Mouse (Mus musculus): ENCODE data around the gene Add2. TPM values are rescaled to one million over a fixed set of nuclear protein-coding genes. Genes with fewer than 3 reads are reported as not detected.
"Not testable (repeated sequence)": the region's sequence is repeated elsewhere in the genome, so short reads cannot be mapped to it uniquely, and the experiment has no call there.

The Add2 gene
- polyA plus RNA-seq (2014; fragmentation: Nextera tagmentation; extraction: Ambion mirVana): 108 and 134 TPM in 2 replicates

DNA sequence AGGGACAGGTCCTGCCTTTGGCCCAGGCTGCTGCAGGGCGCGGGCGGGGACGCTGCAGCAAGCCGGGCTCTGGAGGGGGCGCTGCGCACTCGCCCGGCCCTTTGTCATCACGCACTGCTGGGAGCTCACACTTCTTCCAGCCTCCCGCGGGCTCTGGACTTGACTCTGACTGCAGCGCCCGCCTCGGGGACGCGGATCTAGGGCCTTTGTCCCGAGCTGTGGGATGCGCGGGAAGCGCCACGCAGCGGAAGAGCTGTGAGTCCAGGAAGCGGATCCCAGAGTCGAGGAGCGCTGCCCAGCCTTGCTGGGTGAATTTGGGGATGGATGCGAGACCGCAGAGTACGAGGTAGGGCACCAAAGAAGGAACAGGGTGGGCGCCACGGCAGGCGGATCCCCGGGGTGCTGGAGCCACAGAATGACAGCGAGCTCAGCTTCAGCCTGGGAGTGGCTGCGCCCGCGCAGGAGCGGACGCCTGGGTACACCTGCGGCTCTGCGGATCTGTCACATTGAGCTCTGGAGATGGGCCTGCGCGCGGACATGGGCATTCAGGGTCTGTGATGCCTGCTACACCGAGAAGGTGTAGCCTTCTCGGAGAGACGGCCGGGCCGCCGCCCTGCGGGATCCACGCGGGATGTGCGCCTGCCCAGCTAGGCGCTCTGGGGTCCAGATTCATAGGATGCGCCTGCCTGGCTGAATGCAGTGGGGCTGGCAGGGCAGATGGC is at the start of gene Add2:
Gene Add2 (plus strand): TSS at position 81 of the 722 bp plus-strand sequence.
- DNase-seq (ENCODE audit: low spot score) (peak; percentile 87), ATAC-seq (peak; percentile 92)
- Histone ChIP-seq H3K27me3 (replicated peaks; ENCODE audit: control insufficient read depth, insufficient read depth, low read length) (no peaks in the 10 kb centered on the region), H3K4me3 (ENCODE audit: low read depth, low read length) (peak within 1 kb of the TSS; percentile 79), H3K9ac (ENCODE audit: low read length) (peak within 1 kb of the TSS; percentile 98), H3K36me3 (ENCODE audit: control insufficient read depth, insufficient read depth, low read length) (no peaks in the 10 kb centered on the region), H3K4me1 (ENCODE audit: control insufficient read depth, insufficient read depth, low read length) (peaks cover 21% of the 10 kb centered on the region), H3K27ac (ENCODE audit: low read depth, low read length) (peak within 1 kb of the TSS; percentile 97), H3K9me3 (replicated peaks; ENCODE audit: control insufficient read depth, low read length) (no peaks in the 10 kb centered on the region), H3K4me2 (ENCODE audit: low read length) (peak within 1 kb of the TSS; percentile 82)
- under 1% methylated on average over 56 of the region's 56 CpGs for WGBS

DNA sequence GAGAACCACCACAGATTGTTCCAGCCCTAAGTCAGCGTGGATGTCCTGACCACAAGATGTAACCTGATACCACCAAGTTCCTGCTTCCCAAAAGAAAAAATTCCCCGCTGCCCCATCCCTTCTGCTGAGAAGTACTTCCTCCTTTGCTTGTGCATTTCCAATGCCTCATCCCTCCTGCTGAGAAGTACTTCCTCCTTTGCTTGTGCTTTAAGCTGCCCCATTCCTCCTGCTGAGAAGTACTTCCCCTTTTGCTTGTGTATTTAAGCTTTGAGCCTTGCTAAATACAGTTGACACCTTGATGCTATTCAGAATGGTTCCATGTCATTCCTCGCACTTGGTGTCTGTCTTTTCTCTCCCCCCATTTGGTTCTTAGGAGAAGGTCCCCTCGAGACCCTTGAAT is 49.7 kb upstream of the Add2 start:
- H3K36me3 ChIP-seq (ENCODE audit: control insufficient read depth, insufficient read depth, low read length); H3K27me3 ChIP-seq (replicated peaks; ENCODE audit: control insufficient read depth, insufficient read depth, low read length); H3K4me3 ChIP-seq (ENCODE audit: low read depth, low read length); ATAC-seq; H3K4me1 ChIP-seq (ENCODE audit: control insufficient read depth, insufficient read depth, low read length); H3K9ac ChIP-seq (ENCODE audit: low read length); DNase-seq (ENCODE audit: low spot score); H3K4me2 ChIP-seq (ENCODE audit: low read length); H3K27ac ChIP-seq (ENCODE audit: low read depth, low read length); H3K9me3 ChIP-seq (replicated peaks; ENCODE audit: control insufficient read depth, low read length): not testable (repeated sequence)
- WGBS: 72% methylated on average over 4 of the region's 4 CpGs

DNA sequence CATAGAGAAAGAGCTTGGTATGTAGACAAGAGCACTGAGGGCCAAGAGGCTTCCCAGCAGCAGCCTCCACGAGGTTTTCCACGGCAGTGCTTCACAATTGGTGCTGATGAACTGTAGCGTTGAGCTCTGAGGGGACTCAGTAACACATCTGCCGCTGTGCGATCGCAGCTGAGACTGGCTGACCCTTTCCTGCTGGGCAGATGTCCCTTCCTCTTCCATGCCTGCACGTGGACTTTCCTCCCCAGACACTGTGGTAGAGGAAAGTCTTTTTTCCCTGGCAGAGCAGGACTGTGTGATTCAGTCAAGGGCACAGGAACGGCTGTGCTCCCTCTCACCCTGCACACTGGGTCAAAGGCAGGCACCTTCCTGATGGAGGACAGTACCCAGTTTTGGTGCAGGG is 44.1 kb upstream of the Add2 start:
- DNase-seq (ENCODE audit: low spot score) (no peak), ATAC-seq (no peak)
- no peak overlapping the region for H3K4me2 ChIP-seq (ENCODE audit: low read length)
- H3K27me3 ChIP-seq (replicated peaks; ENCODE audit: control insufficient read depth, insufficient read depth, low read length): no peaks in the 10 kb centered on the region
- WGBS: 79% methylated on average over 8 of the region's 8 CpGs
- H3K9me3 ChIP-seq (replicated peaks; ENCODE audit: control insufficient read depth, low read length): no peaks in the 10 kb centered on the region
- H3K4me1 ChIP-seq (ENCODE audit: control insufficient read depth, insufficient read depth, low read length): no peaks in the 10 kb centered on the region
- no peaks in the 10 kb centered on the region for H3K36me3 ChIP-seq (ENCODE audit: control insufficient read depth, insufficient read depth, low read length)
- H3K27ac ChIP-seq (ENCODE audit: low read depth, low read length): no peak overlapping the region
- H3K9ac ChIP-seq (ENCODE audit: low read length): no peak overlapping the region
- H3K4me3 ChIP-seq (ENCODE audit: low read depth, low read length): no peak overlapping the region

DNA sequence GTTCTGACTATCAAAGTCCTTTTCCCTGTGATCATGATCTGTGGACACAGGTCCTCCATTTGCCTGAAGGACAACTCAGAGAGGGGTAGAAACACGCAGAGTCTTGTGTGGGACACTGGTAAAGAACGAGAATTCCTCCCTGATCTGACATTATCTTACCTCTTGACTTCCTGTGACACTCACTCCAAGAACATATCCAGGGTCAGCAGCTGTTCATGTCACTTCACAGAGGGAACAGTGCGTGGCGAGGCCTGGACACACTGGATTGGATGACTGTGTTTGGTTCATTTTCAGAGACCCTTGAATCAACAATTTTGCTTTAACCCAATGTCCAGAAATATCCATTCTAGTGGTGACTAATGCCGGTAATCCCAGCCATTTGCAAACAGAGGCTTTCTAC is 38.9 kb upstream of the Add2 start:
- not testable (repeated sequence) for H3K9me3 ChIP-seq (replicated peaks; ENCODE audit: control insufficient read depth, low read length); H3K36me3 ChIP-seq (ENCODE audit: control insufficient read depth, insufficient read depth, low read length); H3K27me3 ChIP-seq (replicated peaks; ENCODE audit: control insufficient read depth, insufficient read depth, low read length); H3K4me2 ChIP-seq (ENCODE audit: low read length); H3K9ac ChIP-seq (ENCODE audit: low read length); H3K4me1 ChIP-seq (ENCODE audit: control insufficient read depth, insufficient read depth, low read length); H3K27ac ChIP-seq (ENCODE audit: low read depth, low read length); DNase-seq (ENCODE audit: low spot score); ATAC-seq; H3K4me3 ChIP-seq (ENCODE audit: low read depth, low read length)
- WGBS: 86% methylated on average over 5 of the region's 5 CpGs

DNA sequence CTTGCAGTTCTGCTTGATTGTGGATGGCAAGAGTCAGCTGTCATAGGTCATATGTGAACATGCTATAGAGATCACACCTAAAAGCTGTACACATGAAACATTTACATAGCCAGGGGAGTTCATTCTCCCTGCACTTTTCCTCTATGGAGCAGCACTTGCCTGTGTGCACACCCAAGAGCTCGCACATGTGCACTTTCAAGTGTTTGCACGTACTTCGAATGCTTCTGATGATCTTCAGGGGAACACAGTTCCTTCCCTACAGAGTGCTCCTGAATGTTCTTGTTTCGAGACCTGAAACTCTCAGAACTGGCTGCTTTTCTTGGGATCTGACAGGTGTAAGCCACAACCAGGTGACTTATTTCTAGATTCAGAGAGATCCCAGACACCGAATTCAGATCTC is 37.7 kb upstream of the Add2 start:
- not testable (repeated sequence) for H3K27ac ChIP-seq (ENCODE audit: low read depth, low read length); H3K27me3 ChIP-seq (replicated peaks; ENCODE audit: control insufficient read depth, insufficient read depth, low read length); ATAC-seq; H3K4me3 ChIP-seq (ENCODE audit: low read depth, low read length); H3K4me1 ChIP-seq (ENCODE audit: control insufficient read depth, insufficient read depth, low read length); H3K36me3 ChIP-seq (ENCODE audit: control insufficient read depth, insufficient read depth, low read length); H3K4me2 ChIP-seq (ENCODE audit: low read length); DNase-seq (ENCODE audit: low spot score); H3K9me3 ChIP-seq (replicated peaks; ENCODE audit: control insufficient read depth, low read length); H3K9ac ChIP-seq (ENCODE audit: low read length)
- 93% methylated on average over 5 of the region's 5 CpGs for WGBS

DNA sequence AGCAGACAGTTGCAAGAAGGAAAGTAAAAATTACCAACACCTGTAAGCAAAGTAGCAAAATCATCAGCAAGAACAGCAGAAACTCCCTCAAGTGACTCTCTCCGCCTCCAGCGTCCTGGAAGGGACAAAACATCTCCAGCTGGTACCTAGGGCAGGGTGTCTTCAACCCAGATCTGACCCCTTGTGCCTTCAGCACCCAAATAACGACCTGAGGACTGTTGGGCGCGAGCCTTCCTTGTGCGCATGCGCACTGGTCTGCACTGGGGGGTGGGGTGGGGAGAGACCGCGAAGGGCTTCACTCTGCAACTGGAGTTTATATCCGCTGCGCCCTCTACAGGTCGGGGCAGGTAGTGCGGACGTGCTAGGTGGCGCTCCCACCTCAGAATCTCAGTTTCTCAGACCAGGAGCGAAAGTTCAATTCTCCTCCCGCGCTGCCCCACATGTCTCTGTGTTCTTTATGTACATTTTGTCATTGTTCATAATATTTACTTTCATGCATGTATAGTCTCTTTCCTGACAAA is 25.0 kb upstream of the Add2 start:
- Histone ChIP-seq H3K27ac (ENCODE audit: low read depth, low read length) (no peak overlapping the region), H3K4me2 (ENCODE audit: low read length) (no peak overlapping the region), H3K36me3 (ENCODE audit: control insufficient read depth, insufficient read depth, low read length) (no peaks in the 10 kb centered on the region), H3K4me3 (ENCODE audit: low read depth, low read length) (no peak overlapping the region), H3K9me3 (replicated peaks; ENCODE audit: control insufficient read depth, low read length) (no peaks in the 10 kb centered on the region), H3K27me3 (replicated peaks; ENCODE audit: control insufficient read depth, insufficient read depth, low read length) (no peaks in the 10 kb centered on the region), H3K4me1 (ENCODE audit: control insufficient read depth, insufficient read depth, low read length) (no peaks in the 10 kb centered on the region), H3K9ac (ENCODE audit: low read length) (no peak overlapping the region)
- 72% methylated on average over 18 of the region's 18 CpGs for WGBS
- DNase-seq (ENCODE audit: low spot score) (no peak), ATAC-seq (no peak)

DNA sequence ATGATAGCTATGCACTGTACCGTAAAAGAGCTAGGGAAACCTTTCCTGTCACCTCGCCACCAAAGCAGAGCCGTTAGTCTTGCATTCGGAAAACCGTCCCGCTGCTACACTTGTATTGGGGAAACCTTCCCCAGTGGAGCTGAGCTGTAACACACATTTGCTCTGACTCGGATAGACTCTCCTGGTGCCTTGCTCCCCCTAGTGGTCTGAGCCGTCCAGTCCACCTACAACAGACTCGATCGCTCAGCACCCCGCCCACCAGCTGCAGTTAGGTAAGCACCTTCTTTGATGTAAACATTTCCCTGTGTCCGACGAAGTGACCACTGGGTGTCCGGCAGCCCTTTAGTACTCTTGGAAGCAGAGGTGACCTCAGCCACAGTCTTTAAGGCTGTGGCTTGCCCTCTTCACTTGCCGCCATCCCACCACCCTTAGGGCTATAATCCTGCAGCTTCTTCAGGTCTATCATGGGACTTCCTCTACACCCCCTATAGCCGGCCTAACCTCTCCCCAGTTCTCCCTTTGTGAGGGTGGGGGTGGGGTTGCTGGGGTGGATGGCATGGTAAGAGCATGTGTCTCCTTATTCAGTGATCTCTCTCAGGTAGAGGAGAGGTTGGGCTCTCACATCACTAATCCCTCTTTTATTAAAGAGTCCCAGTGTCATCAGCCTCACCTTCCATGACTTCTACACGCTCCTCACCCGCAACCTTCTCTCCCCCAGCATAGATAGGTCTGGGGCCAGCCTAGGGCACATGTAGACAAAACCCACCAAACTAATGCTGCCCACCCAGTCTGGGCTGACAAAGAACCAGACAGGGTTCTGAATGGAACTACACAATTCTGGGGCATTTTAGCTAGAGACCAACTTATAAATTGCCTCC is 24.0 kb upstream of the Add2 start:
- H3K9ac ChIP-seq (ENCODE audit: low read length): no peak overlapping the region
- H3K4me1 ChIP-seq (ENCODE audit: control insufficient read depth, insufficient read depth, low read length): no peaks in the 10 kb centered on the region
- no peaks in the 10 kb centered on the region for H3K27me3 ChIP-seq (replicated peaks; ENCODE audit: control insufficient read depth, insufficient read depth, low read length)
- 14% methylated on average over 18 of the region's 18 CpGs for WGBS
- no peak overlapping the region for H3K27ac ChIP-seq (ENCODE audit: low read depth, low read length)
- peak overlapping the region; percentile 39; the same call in 1 of the 2 replicates for H3K4me2 ChIP-seq (ENCODE audit: low read length)
- H3K36me3 ChIP-seq (ENCODE audit: control insufficient read depth, insufficient read depth, low read length): no peaks in the 10 kb centered on the region
- no peaks in the 10 kb centered on the region for H3K9me3 ChIP-seq (replicated peaks; ENCODE audit: control insufficient read depth, low read length)
- peak; percentile 94 for DNase-seq (ENCODE audit: low spot score)
- ATAC-seq: peak; percentile 92
- no peak overlapping the region for H3K4me3 ChIP-seq (ENCODE audit: low read depth, low read length)

DNA sequence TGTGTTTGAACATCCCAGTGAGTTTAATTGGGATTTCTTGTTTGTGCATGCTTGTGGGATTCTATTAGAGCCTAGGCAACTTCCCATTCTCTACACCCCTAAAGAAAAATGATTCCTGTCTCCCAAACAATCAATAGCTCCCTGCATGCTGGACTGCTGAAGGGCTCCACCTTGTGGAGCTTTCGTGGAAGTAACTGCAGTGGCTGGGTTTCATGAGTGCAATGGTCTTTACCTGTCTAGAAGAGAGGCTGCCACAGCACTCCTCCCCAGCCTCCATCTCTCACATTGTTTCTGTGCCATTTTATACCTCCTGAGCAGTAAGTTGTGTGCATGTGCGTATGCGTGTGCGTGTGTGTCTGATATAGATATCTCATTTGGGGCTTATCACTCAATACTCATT is 18.5 kb upstream of the Add2 start:
- H3K9me3 ChIP-seq (replicated peaks; ENCODE audit: control insufficient read depth, low read length): no peaks in the 10 kb centered on the region
- no peaks in the 10 kb centered on the region for H3K36me3 ChIP-seq (ENCODE audit: control insufficient read depth, insufficient read depth, low read length)
- no peaks in the 10 kb centered on the region for H3K4me1 ChIP-seq (ENCODE audit: control insufficient read depth, insufficient read depth, low read length)
- H3K4me2 ChIP-seq (ENCODE audit: low read length): no peak overlapping the region
- no peak overlapping the region for H3K9ac ChIP-seq (ENCODE audit: low read length)
- no peak overlapping the region for H3K27ac ChIP-seq (ENCODE audit: low read depth, low read length)
- H3K27me3 ChIP-seq (replicated peaks; ENCODE audit: control insufficient read depth, insufficient read depth, low read length): no peaks in the 10 kb centered on the region
- 39% methylated on average over 4 of the region's 4 CpGs for WGBS
- DNase-seq (ENCODE audit: low spot score) (peak; percentile 80), ATAC-seq (peak; percentile 54; the same call in 1 of the 2 replicates)
- no peak overlapping the region for H3K4me3 ChIP-seq (ENCODE audit: low read depth, low read length)
